Mouse (Mus musculus): Measurements from ENCODE around the gene 4922502D21Rik.

DNA sequence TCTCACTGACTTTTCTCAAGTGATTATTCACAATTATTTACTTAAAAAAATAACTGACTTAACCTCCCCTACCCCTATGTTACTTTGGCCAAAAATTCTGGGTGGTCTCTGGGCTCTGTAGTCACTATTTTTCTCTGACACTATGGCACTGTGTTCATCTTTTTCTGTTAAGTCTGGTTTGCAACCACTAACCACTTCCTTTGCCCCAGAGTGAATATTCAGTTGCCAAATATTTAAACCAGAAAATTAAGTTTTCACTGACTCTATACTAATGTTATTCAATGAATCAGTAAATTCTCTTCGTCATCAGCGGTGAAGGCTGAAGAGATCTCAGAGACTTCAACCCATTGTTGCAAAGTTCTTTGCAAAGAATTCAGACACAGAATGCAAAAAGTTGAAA lies 24.2 kb upstream of the 4922502D21Rik start:
- TF ChIP-seq CTCF (conservative IDR thresholded peaks at IDR 0.05; ENCODE audit: insufficient read depth, insufficient read length, low read depth, low read length), result no peak
- TF ChIP-seq POLR2A (IDR thresholded peaks at IDR 0.05; ENCODE audit: low read depth, low read length), result no peak

All from kidney, adult 2 months (tissue).